Mouse (Mus musculus): ENCODE measurements around the gene Prpsap1. TPM values are rescaled to one million over a fixed set of nuclear protein-coding genes. Genes with fewer than 3 reads are reported as not detected.
"Not testable (repeated sequence)": the region's sequence is repeated elsewhere in the genome, so short reads cannot be mapped to it uniquely, and the experiment has no call there.

Prpsap1 gene
- total RNA-seq, 4 experiments from 2014 or later: 67.8 to 78.4 (median 74.9) TPM

DNA sequence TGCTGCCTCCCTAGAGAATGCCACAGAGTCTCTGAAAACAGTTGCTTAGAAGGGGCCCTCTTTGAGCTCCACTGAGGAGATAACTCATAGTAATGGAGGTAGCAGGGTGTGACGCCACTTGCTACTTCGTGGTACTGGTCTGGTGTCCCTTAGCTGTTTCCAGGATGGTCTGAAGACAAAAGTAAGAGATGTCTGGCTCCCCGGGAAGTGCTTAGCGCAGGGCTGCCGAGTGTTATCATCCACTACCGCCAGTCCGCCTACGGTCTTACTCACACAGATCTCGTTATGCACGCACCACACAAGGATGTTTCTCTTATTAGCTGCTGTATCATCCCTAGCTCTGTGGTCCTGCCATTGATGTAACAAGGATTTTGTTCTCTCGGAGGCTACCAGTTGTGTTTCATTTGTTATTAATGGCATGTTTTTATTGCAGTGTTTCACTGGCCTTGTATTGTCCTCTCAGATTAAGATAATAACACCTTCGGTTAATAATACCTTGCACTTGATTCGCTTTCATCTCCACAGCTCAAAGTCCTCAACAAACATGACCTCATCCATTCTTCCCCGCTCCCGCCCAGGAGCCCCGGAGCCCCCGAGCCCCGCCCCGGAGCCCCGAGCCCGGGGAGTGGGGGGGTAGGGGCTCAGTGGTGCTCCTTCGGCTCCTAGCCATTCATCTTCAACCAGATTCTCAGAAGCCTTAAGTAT, 63.1 kb downstream of the Prpsap1 start:
- no peak for DNase-seq (ENCODE audit: low spot score in 2 of 2)

DNA sequence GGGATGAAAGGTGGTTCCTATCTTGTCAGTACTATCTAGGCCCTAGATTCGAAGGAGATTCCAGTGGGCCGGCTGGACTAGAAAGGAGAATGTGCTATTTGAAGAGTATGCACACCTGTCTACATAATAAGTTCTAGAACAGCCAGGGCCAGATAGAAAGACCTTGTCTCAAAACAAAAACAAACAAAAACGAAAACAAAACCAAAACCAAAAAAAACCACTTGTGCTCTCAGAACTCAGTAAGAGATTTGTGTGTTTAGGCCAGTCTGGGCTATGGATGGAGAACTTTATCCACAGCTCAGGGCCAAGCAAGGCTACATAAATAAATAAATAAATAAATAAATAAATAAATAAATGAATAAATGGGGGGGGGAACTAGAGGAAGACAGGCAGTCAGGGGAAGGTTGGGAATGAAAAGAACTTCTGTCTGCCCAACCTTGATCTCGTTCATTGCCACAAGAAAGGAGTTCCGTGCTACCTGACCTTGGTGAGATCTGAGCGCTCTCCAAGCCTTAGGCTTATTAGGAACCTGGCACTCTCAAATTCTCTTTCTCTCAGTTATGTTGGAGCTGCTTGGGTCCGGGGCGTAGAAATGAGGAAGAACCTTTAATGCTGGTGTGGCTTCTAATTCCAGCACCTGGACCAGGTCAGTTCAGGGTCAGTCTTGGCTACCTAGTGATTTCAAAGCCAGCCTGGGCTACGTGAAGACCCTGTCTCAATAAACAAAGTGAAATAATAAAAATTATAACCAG, 64.0 kb downstream of the Prpsap1 start:
- DNase-seq (ENCODE audit: low spot score in 2 of 2): no peak

DNA sequence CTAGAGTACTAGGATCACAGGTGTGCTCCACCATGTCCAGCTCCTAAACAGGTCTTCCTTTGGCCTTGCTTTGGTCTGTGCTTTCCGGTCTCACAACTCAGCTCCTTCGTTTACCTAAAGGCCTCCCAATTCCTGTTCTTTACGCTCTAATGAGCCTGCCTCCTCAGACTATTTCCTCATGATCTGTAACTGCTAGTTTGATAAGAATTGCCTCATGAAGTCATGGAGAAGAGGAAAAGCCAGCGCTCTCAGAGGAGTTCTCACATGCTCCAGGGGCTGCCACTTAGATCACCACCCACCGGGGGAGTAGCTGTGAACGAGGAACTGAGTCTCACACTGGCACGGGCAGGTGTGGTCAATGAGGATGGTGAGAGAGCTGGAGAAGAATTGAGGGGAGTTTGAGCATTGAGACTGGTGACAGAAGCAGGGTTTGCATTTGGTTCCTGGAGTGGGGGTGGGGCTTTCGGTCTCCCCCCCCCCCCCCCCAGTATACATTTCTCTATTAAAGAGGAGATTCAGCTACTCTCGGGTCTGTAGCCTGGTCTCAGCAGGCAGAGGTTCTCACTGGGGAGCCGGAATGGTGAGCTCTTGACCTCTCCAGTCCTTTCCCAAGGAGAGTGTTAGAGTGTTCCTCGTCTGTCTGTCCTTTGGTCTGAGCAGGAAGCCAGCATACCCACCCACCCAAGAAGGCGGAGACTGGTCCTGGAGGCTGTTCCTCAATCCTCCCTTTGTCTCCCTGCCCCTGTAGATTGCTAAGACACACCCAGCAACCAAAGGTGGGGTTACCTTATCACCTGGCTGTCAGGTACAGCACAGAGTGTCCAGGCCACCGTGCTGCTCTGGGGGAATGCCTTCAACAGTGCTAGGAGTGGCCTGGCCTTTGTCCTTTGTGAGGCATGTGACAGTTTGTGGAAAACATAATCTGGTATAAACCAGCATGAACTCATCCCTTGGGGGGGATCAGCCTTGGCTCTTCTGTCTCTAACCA, 64.8 kb downstream of the Prpsap1 start:
- no peak for DNase-seq (ENCODE audit: low spot score in 2 of 2)

DNA sequence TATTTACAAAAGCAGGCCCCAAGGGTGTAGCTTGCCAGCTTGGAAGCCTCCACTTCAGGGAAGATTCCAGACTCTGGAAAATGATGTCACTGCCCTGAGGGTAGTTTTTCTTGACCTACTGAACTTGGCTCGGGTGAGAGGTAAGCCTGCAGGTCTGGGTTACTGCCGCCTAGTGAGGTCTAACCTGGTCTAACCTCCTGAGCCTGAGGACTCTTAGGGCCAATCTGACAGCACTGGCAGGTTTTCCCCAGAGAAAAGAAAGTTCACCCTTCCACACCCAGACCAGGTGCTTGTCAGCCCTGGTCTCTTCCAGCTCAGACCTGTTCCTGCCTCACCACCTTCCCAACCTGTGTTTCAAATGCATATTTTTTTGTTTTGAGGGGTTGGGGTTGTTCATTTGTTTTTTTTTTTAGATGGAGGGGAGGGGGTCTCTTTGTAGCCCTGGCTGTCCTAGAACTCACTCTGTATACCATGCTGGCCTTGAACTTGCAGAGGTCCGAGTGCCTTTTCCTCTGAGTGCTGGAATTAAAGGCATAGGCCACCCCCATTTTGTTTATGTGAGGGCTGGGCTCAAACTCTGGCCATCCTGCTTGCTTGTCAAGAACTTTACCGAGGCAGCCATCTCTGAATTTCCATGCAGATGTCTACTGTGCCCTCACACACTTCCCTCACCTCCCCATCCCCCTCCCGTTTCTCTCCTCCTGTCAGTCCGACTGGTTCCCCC, 67.0 kb downstream of the Prpsap1 start:
- no peak for DNase-seq (ENCODE audit: low spot score in 2 of 2)

DNA sequence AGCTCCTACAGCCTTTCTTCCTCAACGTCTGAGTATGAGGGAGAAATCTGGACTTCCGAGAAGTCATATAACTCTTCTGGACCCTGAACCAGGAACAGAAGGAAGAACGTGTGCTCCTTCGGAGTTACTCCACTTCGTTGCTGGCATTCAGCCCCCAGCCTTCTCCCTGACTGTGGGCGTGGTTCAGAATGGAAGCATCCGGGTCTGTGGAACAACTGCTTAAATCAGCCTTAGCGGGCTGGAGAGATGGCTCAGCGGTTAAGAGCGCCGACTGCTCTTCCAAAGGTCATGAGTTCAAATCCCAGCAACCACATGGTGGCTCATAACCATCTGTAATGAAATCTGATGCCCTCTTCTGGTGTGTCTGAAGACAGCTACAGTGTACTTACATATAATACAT, 67.7 kb downstream of the Prpsap1 start:
- not testable (repeated sequence) for DNase-seq (ENCODE audit: low spot score in 2 of 2)

DNA sequence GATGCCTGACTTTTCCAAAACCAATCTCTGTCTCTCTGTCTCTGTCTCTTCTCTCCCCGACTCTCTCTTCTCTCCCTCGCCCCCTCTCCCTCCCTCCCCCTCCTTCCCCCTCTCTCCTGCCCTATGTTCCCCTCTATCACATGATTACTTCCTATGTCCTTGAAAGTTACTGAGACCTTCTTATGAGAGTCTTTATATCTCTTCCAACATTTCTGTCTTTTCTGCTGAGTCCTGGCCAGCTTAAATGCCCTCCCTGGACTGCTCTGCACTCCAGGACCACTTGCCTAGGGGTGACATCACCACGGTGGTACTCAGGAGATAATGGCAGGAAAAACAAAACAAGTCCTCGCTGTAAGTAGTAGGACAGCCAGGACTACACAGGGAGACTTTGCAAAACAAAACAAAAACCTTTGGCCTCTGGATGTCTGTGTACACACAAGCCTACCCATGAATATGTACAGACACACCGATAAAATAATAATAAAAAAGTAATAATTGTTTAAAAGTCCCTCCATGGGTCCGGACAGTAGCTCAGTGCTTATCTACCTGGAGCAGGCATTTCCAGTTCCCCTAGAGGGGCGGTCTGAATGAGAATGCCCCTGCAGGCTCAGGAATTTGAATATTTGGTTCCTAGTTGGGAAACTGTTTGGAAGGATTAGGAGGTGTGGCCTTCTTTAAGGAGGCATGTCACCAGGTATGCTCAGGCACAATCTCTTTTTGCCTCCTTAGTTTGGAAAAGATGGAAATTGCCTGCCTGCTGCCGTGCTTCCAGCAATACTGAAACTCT, 69.2 kb downstream of the Prpsap1 start:
- no peak for DNase-seq (ENCODE audit: low spot score in 2 of 2)

DNA sequence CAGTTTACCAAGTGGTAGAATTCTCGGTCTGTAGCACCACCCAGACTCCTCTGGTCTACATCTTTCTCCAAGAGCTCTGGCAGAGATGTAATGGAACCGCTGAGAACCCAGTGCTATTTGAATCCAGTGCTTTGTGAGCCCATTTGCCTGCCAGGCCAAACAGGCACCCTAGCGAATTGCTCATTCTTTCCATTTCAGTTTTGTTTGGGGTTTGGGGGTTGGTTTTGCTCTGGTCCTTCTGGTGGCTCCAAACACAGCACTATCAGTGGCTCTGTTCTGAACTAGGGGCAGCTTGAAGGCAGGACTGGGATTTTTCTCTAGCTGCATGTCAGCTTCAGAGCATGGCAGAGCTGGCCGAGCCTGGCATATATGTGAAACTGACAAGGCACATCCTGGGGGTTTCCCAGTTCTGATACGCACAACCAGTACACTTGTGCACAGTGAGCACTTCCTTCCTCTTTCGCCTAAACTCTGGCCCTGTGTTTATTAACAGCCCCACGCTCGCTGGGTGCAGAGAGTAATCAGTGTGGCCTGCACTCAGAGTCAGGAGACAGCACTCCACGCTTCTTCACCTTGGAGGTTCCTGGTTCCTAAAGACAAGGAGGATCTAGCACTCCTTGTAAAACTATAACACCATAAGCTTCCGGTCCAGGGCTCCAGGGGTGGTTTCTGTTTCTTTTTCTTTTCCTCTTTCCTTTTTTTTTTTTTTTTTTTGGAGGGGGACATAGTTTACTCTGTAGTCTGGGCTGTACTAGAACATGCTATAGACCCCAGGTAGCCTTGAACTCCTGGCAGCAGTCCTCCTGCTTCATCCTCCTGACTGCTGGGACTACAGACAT, 70.0 kb downstream of the Prpsap1 start:
- no peak for DNase-seq (ENCODE audit: low spot score in 2 of 2)

DNA sequence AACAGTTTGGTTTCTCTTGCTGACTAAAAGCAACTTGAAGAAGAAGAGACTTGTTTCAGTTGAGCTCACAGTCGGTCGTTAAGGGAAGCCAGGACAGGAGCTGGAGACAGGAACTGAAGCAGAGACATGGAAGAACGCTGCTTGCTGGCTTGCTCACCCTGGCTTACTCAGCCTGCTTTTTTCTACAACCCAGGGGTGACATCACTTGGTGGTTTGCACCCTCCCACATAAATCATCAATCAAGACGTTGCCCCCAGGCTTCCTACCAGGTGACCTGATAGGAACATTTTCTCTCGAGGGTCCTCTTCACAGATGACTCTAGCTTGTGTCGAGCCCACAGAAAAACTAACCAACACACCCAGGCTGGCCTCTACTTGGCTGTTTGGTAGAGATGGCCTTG, 70.8 kb downstream of the Prpsap1 start:
- DNase-seq (ENCODE audit: low spot score in 2 of 2): no peak

DNA sequence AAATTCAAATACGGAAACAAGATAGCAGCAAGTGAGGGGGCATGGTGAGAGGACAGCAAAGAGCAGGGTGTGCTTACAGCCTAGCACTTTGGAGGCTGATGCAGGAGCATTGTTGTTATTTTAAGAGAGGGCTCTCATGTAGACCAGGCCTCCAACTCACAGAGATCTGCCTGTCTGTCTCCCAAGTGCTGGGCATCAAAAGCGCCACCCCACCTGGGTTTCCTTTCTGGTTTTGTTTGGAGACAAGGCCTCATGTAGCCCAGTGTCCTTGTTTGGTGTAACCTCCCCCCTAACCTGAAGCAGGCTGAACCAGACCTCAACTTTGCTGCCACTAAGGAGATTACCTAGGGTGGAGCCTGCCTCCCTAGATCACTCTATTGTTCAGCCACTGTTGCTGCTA, 71.4 kb downstream of the Prpsap1 start:
- DNase-seq (ENCODE audit: low spot score in 2 of 2): no peak

DNA sequence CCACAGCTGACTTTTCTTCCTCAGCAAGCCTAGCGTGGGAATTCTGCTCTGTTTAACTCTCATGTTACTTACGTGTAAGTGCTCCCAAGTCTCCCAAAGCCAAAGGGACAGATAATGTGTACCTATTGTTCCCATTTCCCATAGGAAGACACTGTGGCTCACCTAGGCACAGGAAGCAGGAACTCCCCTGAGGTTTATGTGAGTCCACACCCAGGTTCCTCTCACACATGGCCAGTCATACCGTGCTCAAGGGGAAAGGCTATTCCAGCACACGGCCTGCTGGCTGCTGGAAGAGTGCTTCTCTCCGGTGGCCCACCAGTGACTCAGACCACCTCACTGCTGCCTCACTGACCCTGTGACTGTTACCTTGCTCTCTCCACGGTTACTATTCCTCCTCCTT, 72.9 kb downstream of the Prpsap1 start:
- no peak for DNase-seq (ENCODE audit: low spot score in 2 of 2)

Other genes with a start within 250 kb of the Prpsap1 start
- gene Srp68, start 220.0 kb downstream of the Prpsap1 start, total RNA-seq (2022): 10 to 100 TPM; 66.5 to 72.8 (median 70.5) TPM
- not detected for gene Galr2, start 213.3 kb downstream of the Prpsap1 start, total RNA-seq (2022)
- gene Exoc7, start 187.0 kb downstream of the Prpsap1 start, total RNA-seq (2022): 100 to 1,000 TPM in 3 of 4 experiments, 10 to 100 TPM in 1; 99.6 to 115 (median 106) TPM
- 1 to 10 TPM; 4.4 to 8.6 (median 4.7) TPM for gene Foxj1, start 158.8 kb downstream of the Prpsap1 start, total RNA-seq (2022)
- gene Rnf157, start 81.2 kb downstream of the Prpsap1 start, total RNA-seq (2022): 100 to 1,000 TPM; 242 to 283 (median 258) TPM
- gene Ubald2, start 60.1 kb downstream of the Prpsap1 start, total RNA-seq (2022): 10 to 100 TPM; 22.7 to 25.8 (median 25.1) TPM
- gene Qrich2, start 28.0 kb downstream of the Prpsap1 start, total RNA-seq (2022): not detected
- 1 to 10 TPM; 5.6 to 7.2 (median 6.3) TPM for gene Sphk1, start 36.7 kb upstream of the Prpsap1 start, total RNA-seq (2022)
- gene Ube2o, start 87.2 kb upstream of the Prpsap1 start, total RNA-seq (2022): 100 to 1,000 TPM; 115 to 119 (median 117) TPM
- 1 to 10 TPM in 1 of 4 experiments, under 1 TPM in 3; 0.57 to 3.2 (median 0.84) TPM for gene Aanat, start 92.2 kb upstream of the Prpsap1 start, total RNA-seq (2022)
- gene Rhbdf2, start 132.8 kb upstream of the Prpsap1 start, total RNA-seq (2022): 1 to 10 TPM; 1.1 to 1.6 (median 1.3) TPM
- 1 to 10 TPM; 5.0 to 7.0 (median 5.5) TPM for gene Prcd, start 159.3 kb upstream of the Prpsap1 start, total RNA-seq (2022)
- gene Cygb, start 160.1 kb upstream of the Prpsap1 start, total RNA-seq (2022): 10 to 100 TPM; 55.8 to 62.7 (median 58.2) TPM

All from left cerebral cortex, adult 8-10 months (tissue).